Mouse (Mus musculus): ENCODE results near the gene Gak. TPM values are rescaled to one million over a fixed set of nuclear protein-coding genes. Genes with fewer than 3 reads are reported as not detected.

Gene Gak
- polyA plus RNA-seq, 1 experiment: 64.1 TPM

DNA sequence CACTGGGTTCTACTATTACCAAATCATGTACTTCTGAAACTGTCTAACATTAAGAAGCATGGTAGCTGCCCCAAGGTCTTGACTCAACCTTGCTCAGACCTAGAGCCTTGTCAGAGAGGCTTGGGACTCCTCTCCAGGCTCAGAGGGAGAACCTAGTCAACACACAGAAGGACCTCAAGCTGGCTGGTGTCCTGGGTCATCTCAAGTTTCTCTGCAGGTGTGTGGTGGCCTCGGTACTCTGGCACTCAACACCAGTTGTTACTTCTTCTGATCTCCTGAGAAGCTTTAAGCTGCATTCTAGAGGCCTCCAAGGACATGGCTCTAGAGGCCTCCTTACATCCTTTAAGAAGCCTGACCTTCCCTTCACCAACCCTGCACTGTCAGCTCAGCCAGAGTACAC, 75.5 kb downstream of the Gak start:
- Histone ChIP-seq H3K4me1 (peaks cover 19% of the 10 kb centered on the region), H3K36me3 (replicated peaks; ENCODE audit: low read length) (no peaks in the 10 kb centered on the region), H3K27me3 (replicated peaks) (peaks cover 87% of the 10 kb centered on the region), H3K4me3 (replicated peaks) (no peak overlapping the region), H3K9me3 (no peaks in the 10 kb centered on the region)
- TF ChIP-seq FLI1 (IDR thresholded peaks at IDR 0.05; ENCODE audit: low read length) (no peak), GATA1 (IDR thresholded peaks at IDR 0.05; ENCODE audit: borderline replicate concordance, low read length) (no peak)

DNA sequence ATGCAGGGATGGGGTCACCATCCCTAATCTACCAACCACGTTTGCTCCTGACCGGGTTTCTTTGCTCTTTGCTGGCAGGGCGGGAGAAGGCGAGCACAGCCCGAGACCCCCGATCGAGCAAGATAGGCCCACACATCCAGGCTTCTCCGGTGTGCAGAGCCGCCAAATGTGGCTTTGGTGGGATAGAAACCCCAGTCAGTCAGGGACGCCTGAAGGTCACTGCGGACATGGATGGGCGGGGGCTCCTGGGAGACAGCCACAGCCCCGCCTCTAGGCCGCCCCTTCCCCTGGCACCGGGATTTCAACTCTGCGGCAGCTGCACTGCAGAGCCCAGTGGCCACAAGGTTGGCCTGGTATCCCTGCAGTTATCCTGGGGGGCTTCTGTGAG, 79.4 kb downstream of the Gak start:
- H3K36me3 ChIP-seq (replicated peaks; ENCODE audit: low read length): no peaks in the 10 kb centered on the region
- no peak overlapping the region for H3K4me3 ChIP-seq (replicated peaks)
- TF ChIP-seq GATA1 (IDR thresholded peaks at IDR 0.05; ENCODE audit: borderline replicate concordance, low read length) (no peak), FLI1 (IDR thresholded peaks at IDR 0.05; ENCODE audit: low read length) (no peak)
- peaks cover 19% of the 10 kb centered on the region for H3K4me1 ChIP-seq
- H3K27me3 ChIP-seq (replicated peaks): peaks cover 93% of the 10 kb centered on the region
- H3K9me3 ChIP-seq: no peaks in the 10 kb centered on the region

DNA sequence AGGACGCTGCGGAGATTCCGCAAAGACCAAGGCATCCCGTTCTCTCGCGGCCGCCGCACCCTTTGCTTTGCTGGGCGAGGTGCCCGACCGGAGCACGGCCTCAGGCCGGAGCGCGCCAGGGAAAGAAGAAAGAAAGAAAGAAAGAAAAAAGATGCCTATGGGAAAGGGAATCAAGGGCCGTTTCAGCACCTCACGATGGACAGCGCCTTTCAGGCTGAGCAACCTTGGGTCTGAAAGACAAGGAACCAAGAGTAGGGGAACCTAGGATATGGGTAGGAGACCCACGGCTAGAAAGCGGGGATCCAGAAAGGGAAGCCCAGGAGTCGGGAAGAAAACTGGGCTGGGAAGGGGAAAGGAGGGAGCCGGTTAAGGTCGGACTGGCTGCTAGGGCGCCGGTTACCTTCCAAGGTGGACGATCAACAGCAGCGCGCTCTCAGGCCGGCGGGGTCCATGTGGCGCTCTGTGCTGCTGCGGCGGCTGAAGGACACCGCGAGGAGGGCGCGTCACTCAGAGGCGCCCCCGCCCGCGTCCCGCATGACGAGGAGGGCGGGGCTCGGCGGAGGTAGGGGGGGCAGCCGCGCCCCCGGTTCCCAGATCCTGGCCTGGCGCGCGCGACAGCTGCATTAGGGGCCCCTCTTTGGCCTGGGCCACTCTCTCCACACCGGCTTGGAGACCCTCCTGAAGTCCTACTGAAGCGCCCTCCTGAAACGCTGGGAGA, 79.9 kb downstream of the Gak start, which contains the start of gene Cplx1:
Cplx1 (minus strand) TSS at position 536 of the 718 bp plus-strand sequence.
- H3K9me3 ChIP-seq: no peaks in the 10 kb centered on the region
- H3K27me3 ChIP-seq (replicated peaks): peaks cover 89% of the 10 kb centered on the region
- TF ChIP-seq GATA1 (IDR thresholded peaks at IDR 0.05; ENCODE audit: borderline replicate concordance, low read length) (no peak), FLI1 (IDR thresholded peaks at IDR 0.05; ENCODE audit: low read length) (no peak)
- H3K4me3 ChIP-seq (replicated peaks): peak within 1 kb of the TSS; percentile 75
- H3K36me3 ChIP-seq (replicated peaks; ENCODE audit: low read length): no peaks in the 10 kb centered on the region
- H3K4me1 ChIP-seq: peaks cover 14% of the 10 kb centered on the region

DNA sequence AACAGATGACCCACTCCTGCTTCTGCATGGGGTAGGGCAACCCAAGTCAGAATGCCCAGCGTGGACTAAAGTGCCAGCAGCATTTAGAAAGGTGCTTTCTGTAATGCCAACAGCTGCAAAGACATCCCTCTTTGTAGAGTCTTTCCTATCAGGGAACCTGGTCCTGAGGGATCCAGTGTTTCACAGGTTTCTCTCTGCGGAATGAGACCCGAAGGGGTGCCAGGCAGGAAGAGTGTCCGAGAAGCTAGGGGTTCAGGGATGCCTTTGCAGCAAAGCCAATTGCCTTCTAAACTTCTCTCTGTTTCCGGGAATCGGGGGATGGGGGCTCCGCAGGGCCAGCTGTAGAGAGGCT, 80.4 kb downstream of the Gak start:
- no peak for TF ChIP-seq GATA1 (IDR thresholded peaks at IDR 0.05; ENCODE audit: borderline replicate concordance, low read length)
- Histone ChIP-seq H3K4me3 (replicated peaks) (no peak overlapping the region), H3K9me3 (no peaks in the 10 kb centered on the region), H3K4me1 (peaks cover 9% of the 10 kb centered on the region), H3K27me3 (replicated peaks) (peaks cover 88% of the 10 kb centered on the region), H3K36me3 (replicated peaks; ENCODE audit: low read length) (no peaks in the 10 kb centered on the region)

DNA sequence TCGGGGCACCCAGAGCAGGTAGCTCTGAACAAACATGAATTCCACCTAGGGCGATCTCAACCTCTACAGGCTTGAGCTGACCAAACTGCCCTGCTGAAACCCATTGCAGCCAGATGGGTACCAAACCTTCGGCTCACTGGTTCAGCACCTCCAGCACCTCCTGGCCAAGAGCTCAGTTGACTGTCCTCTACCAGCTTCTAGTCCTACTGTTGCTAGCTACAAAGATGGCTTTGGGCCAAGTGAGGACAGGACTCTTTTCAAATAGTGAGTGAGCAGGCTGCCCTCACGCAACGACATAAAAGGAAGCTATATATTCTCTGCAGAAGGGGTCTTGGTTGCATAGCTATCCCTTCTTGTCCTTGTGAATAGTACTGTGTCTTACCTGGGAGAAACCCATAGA, 81.9 kb downstream of the Gak start:
- Histone ChIP-seq H3K4me1 (peaks cover 9% of the 10 kb centered on the region), H3K9me3 (no peaks in the 10 kb centered on the region), H3K4me3 (replicated peaks) (no peak overlapping the region), H3K36me3 (replicated peaks; ENCODE audit: low read length) (no peaks in the 10 kb centered on the region), H3K27me3 (replicated peaks) (peaks cover 87% of the 10 kb centered on the region)
- no peak for TF ChIP-seq GATA1 (IDR thresholded peaks at IDR 0.05; ENCODE audit: borderline replicate concordance, low read length)
- no peak for TF ChIP-seq FLI1 (IDR thresholded peaks at IDR 0.05; ENCODE audit: low read length)

DNA sequence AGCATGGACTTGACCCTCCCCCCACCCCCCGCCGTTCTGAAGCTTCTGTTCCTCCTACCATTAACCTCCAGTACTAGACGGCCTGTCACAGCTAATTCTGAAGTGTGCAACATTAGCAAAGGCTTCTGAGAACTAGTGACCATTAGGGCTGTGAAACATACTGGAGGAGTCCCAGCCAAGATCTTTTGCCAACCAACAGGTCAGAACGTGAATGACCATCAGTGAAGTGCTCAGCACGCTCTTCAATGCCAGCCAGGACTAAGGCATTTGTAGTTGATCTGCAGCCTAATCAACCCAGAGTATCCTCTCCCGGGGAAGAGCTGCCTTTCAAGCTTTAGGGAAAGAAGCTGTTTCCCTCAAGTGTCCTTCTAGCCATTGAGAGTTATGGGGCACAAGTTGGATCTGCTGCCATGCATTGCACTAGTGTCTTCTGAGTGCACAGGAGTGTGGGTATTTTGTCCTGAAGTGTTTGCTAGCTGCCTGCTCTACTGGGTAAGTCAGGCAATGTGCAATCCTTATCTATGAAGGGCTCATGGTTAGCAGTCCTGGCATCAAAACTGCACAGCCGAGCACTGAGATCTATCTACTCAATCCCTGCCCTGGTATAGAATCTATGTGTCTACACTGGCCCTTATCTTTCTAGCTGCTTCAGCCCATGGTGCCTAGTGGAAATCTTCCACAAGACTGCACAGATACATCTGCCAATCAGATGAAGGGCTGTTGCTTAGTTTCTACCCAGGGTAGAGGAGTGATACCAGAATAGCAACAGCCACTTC, 85.9 kb downstream of the Gak start:
- Histone ChIP-seq H3K27me3 (replicated peaks) (peaks cover 59% of the 10 kb centered on the region), H3K36me3 (replicated peaks; ENCODE audit: low read length) (no peaks in the 10 kb centered on the region), H3K9me3 (no peaks in the 10 kb centered on the region), H3K4me1 (no peaks in the 10 kb centered on the region), H3K4me3 (replicated peaks) (no peak overlapping the region)
- TF ChIP-seq FLI1 (IDR thresholded peaks at IDR 0.05; ENCODE audit: low read length): no peak
- TF ChIP-seq GATA1 (IDR thresholded peaks at IDR 0.05; ENCODE audit: borderline replicate concordance, low read length): no peak

DNA sequence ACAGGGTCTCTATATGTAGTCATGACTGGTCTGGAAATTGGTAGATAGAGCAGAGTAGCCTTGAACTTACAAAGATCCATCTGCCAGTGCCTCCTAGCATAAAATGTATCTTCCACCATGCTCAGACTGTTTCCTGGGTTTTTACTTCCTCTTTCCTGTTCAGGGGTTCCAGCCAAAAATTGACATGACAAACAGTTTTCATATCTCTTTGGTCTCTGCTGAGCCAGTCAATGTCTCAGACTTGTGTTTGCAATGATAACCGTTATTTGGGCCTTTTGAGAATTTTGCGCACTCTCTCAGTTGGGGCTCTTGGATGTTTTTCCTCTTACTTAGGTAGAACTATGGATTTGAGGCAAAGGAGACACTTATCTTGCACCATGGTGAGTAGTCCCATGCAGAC, 95.4 kb downstream of the Gak start:
- Histone ChIP-seq H3K9me3 (no peaks in the 10 kb centered on the region), H3K36me3 (replicated peaks; ENCODE audit: low read length) (no peaks in the 10 kb centered on the region), H3K27me3 (replicated peaks) (peaks cover 2% of the 10 kb centered on the region), H3K4me1 (no peaks in the 10 kb centered on the region; the same call in 1 of the 2 replicates), H3K4me3 (replicated peaks) (no peak overlapping the region)
- TF ChIP-seq GATA1 (IDR thresholded peaks at IDR 0.05; ENCODE audit: borderline replicate concordance, low read length): no peak
- TF ChIP-seq FLI1 (IDR thresholded peaks at IDR 0.05; ENCODE audit: low read length): no peak

DNA sequence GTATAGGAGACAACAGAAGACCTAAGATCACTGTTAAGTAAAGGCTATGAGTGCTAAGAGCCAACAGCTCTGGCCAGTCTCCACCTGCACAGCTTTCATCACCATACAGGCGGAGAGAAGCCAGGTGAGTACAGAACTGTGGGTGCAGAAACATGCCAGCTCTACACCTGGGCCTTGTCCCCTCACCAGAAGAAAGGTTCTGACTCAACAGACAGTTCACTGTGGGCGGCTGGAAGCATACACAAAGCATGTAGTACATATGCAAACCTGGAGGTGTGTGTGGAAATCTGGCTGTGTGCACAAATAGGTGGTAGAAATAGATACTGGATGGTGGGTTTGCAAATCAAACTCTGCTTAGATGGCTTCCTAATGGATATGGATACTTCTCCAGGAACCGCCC, 107.0 kb downstream of the Gak start:
- TF ChIP-seq FLI1 (IDR thresholded peaks at IDR 0.05; ENCODE audit: low read length) (no peak), GATA1 (IDR thresholded peaks at IDR 0.05; ENCODE audit: borderline replicate concordance, low read length) (no peak)
- no peak overlapping the region for H3K4me3 ChIP-seq (replicated peaks)

DNA sequence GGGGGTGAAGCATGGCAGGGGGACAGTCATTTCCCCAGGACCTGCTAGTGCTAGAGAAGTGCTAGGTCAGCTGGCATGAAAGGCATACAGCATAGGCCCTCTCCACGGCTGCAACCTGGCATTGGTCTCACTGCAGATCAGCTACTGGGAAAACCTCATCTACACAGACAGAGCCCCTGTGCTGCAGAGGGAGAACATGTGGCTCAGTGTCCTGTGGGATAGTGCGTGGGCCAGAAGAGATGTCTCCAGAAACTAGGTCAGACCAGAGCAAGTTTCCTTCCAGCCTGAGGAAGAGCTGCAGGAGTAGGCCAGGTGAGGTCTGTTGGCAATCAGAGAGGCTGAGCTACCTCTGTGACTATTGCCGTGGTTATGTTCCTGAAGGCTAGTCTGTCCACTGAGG, 107.7 kb downstream of the Gak start:
- peaks cover 8% of the 10 kb centered on the region; the same call in 1 of the 2 replicates for H3K4me1 ChIP-seq
- H3K9me3 ChIP-seq: no peaks in the 10 kb centered on the region
- H3K4me3 ChIP-seq (replicated peaks): no peak overlapping the region
- no peaks in the 10 kb centered on the region for H3K36me3 ChIP-seq (replicated peaks; ENCODE audit: low read length)
- peaks cover 66% of the 10 kb centered on the region for H3K27me3 ChIP-seq (replicated peaks)
- TF ChIP-seq FLI1 (IDR thresholded peaks at IDR 0.05; ENCODE audit: low read length): no peak
- no peak for TF ChIP-seq GATA1 (IDR thresholded peaks at IDR 0.05; ENCODE audit: borderline replicate concordance, low read length)

More for the DNA sequence above, 107.0 kb downstream of the Gak start:
- Histone ChIP-seq H3K27me3 (replicated peaks) (peaks cover 70% of the 10 kb centered on the region), H3K9me3 (no peaks in the 10 kb centered on the region), H3K36me3 (replicated peaks; ENCODE audit: low read length) (no peaks in the 10 kb centered on the region), H3K4me1 (peaks cover 8% of the 10 kb centered on the region; the same call in 1 of the 2 replicates)

DNA sequence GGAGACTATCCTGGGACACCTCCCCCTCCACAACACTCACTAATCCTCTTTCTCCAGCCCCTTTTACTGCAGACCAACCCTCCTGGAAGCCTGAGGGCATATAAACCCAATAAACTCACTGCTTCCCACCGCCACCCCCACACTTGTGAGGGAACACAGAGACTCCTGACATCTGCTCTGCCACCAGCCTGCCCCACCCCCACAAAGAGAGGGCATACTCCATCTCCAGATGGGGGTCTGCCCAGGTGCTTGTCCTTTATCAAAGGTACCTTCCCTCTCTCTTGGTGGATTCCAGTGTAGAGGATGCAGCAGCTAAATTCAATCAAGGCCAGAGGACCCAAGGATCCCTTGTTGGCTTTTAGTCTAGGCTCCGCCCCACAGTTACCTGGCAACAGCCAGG, 108.5 kb downstream of the Gak start:
- H3K36me3 ChIP-seq (replicated peaks; ENCODE audit: low read length): no peaks in the 10 kb centered on the region
- H3K4me1 ChIP-seq: peaks cover 8% of the 10 kb centered on the region; the same call in 1 of the 2 replicates
- H3K9me3 ChIP-seq: no peaks in the 10 kb centered on the region
- H3K4me3 ChIP-seq (replicated peaks): no peak overlapping the region
- H3K27me3 ChIP-seq (replicated peaks): peaks cover 64% of the 10 kb centered on the region
- TF ChIP-seq GATA1 (IDR thresholded peaks at IDR 0.05; ENCODE audit: borderline replicate concordance, low read length) (no peak), FLI1 (IDR thresholded peaks at IDR 0.05; ENCODE audit: low read length) (no peak)
